Mouse (Mus musculus): ENCODE measurements around the gene Erich6.

DNA sequence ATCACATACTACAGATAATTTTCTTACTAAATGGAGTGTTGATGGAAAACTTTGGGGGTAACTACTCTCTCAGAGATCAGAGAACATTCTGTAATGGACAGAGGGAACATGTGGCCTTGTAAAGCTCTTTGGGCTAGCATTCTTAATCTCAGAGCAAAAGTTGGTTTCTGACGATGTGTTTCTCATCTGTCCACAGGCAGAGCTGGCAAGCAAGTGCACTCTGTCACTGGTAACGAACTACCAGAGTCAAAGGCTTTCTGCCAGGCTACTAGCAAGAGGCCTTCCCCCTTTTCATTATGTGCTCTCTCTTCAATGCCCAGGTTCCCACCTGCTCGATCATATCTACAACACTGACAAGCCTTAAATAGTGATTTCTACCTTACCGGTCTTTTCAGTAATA, 45.3 kb upstream of the Erich6 start:
- TF ChIP-seq CTCF (IDR thresholded peaks at IDR 0.05; ENCODE audit: extremely low read depth, insufficient read depth, low read length) (no peak), POLR2A (IDR thresholded peaks at IDR 0.05; ENCODE audit: extremely low read depth, insufficient read depth, low read length) (no peak)
